Mouse (Mus musculus) layer of hippocampus, postnatal 36 days (tissue): ENCODE measurements around the gene Slc52a3. TPM values are rescaled to one million over a fixed set of nuclear protein-coding genes. Genes with fewer than 3 reads are reported as not detected.
"Not testable (repeated sequence)": the region's sequence is repeated elsewhere in the genome, so short reads cannot be mapped to it uniquely, and the experiment has no call there.

Experiments used
- DNase-seq, 2 experiments: peaks; one replicate each; pipeline ENCODE4 v3.0.0; 2022
- total RNA-seq, 2 experiments: library from RNA; stranded (reverse); gene quantifications; 2 replicates each; pipeline ENCODE4 v1.2.3; 2021

Slc52a3 gene
- total RNA-seq, 2 experiments from 2014 or later = 2.8 to 3.0 TPM

GRCm38 (mm10) chr2:151973595-151974562 is 22.4 kb upstream of the Slc52a3 start:
- no peak for DNase-seq

GRCm38 (mm10) chr2:151975295-151975694 is 21.0 kb upstream of the Slc52a3 start:
- no peak for DNase-seq

GRCm38 (mm10) chr2:151976067-151976466 is 20.2 kb upstream of the Slc52a3 start:
- DNase-seq = no peak

GRCm38 (mm10) chr2:151977689-151978440 is 18.4 kb upstream of the Slc52a3 start:
- DNase-seq = no peak

GRCm38 (mm10) chr2:151978494-151978893 is 17.8 kb upstream of the Slc52a3 start:
- DNase-seq = no peak

GRCm38 (mm10) chr2:151979470-151980354 is 16.6 kb upstream of the Slc52a3 start, which contains the start of gene Fam110a:
Fam110a (minus strand) TSS chr2:151980219.
- peak; percentile 89 to 91 for DNase-seq

GRCm38 (mm10) chr2:151980355-151980693 is 16.0 kb upstream of the Slc52a3 start:
- DNase-seq = no peak

- DNase-seq = no peak
Measured at GRCm38 (mm10) chr2:151981268-151981667, 15.0 kb upstream of the Slc52a3 start.

- DNase-seq = no peak
Measured at GRCm38 (mm10) chr2:151982476-151982875, 13.8 kb upstream of the Slc52a3 start.

GRCm38 (mm10) chr2:151984019-151984418 is 12.3 kb upstream of the Slc52a3 start:
- no peak for DNase-seq

GRCm38 (mm10) chr2:151985426-151986172 is 10.7 kb upstream of the Slc52a3 start:
- DNase-seq = no peak

- DNase-seq = no peak
Measured at GRCm38 (mm10) chr2:151986958-151987357, 9.4 kb upstream of the Slc52a3 start.

- DNase-seq = no peak
Measured at GRCm38 (mm10) chr2:151988978-151989377, 7.3 kb upstream of the Slc52a3 start.

GRCm38 (mm10) chr2:151990985-151991394 is 5.3 kb upstream of the Slc52a3 start:
- DNase-seq = no peak

- no peak for DNase-seq
Measured at GRCm38 (mm10) chr2:151991446-151991845, 4.9 kb upstream of the Slc52a3 start.

- DNase-seq = peak; percentile 65 to 75
Measured at GRCm38 (mm10) chr2:151994350-151995122, 1.8 kb upstream of the Slc52a3 start.

- DNase-seq = not testable (repeated sequence)
Measured at GRCm38 (mm10) chr2:151997190-151997575, 872 bp downstream of the Slc52a3 start.

GRCm38 (mm10) chr2:151997776-151998504 is 1.6 kb downstream of the Slc52a3 start:
- DNase-seq = no peak

GRCm38 (mm10) chr2:151998505-151998899 is 2.2 kb downstream of the Slc52a3 start:
- no peak for DNase-seq

- no peak for DNase-seq
Measured at GRCm38 (mm10) chr2:151998932-151999331, 2.6 kb downstream of the Slc52a3 start.
